Mouse (Mus musculus) CH12.LX (cell line): ENCODE measurements around the gene Ano10.

ENCODE experiments used
- BHLHE40 ChIP-seq: IDR thresholded peaks from 2 replicates; pipeline ENCODE4 v1.6.1; 2011; ENCODE audit warnings: mild to moderate bottlenecking, low read depth, low read length, improper control_type of control experiment
- CTCF ChIP-seq, 2 experiments: IDR thresholded peaks in 1 of 2; conservative IDR thresholded peaks in 1 of 2; 2 replicates each; pipeline ENCODE4 v1.5.1; 2011 to 2012; ENCODE audit warnings: low read depth in 2 of 2, low read length in 2 of 2, improper control_type of control experiment in 1 of 2, inconsistent platforms in 1 of 2, mild to moderate bottlenecking in 1 of 2, moderate library complexity in 1 of 2
- EP300 ChIP-seq: IDR thresholded peaks from 2 replicates; pipeline ENCODE4 v1.6.1; 2011; ENCODE audit warnings: low read length, improper control_type of control experiment
- JUN ChIP-seq: IDR thresholded peaks from 2 replicates; pipeline ENCODE4 v1.6.1; 2011; ENCODE audit warnings: low read depth, mild to moderate bottlenecking, low read length, improper control_type of control experiment, moderate library complexity; ENCODE audit not compliant: insufficient read depth
- KAT2A ChIP-seq: IDR thresholded peaks from 2 replicates; pipeline ENCODE4 v1.6.1; 2012; ENCODE audit warnings: low read length, improper control_type of control experiment, inconsistent platforms; ENCODE audit not compliant: insufficient replicate concordance
- MAFK ChIP-seq: IDR thresholded peaks from 2 replicates; pipeline ENCODE4 v1.6.1; 2011; ENCODE audit warnings: low read length, improper control_type of control experiment; ENCODE audit not compliant: insufficient replicate concordance
- MAX ChIP-seq: IDR thresholded peaks from 2 replicates; pipeline ENCODE4 v1.6.1; 2011; ENCODE audit warnings: low read length, improper control_type of control experiment
- MEF2A ChIP-seq: IDR thresholded peaks from 2 replicates; pipeline ENCODE4 v1.6.1; 2014; ENCODE audit warnings: low read depth, mild to moderate bottlenecking, inconsistent platforms, low read length, improper control_type of control experiment, borderline replicate concordance
- POLR2A ChIP-seq: IDR thresholded peaks from 2 replicates; pipeline ENCODE4 v1.6.1; 2011; ENCODE audit warnings: low read depth, mild to moderate bottlenecking, improper control_type of control experiment, low read length
- TCF12 ChIP-seq: IDR thresholded peaks from 2 replicates; pipeline ENCODE4 v1.6.1; 2014; ENCODE audit warnings: low read depth, mild to moderate bottlenecking, inconsistent platforms, low read length, improper control_type of control experiment
- UBTF ChIP-seq: IDR thresholded peaks from 2 replicates; pipeline ENCODE4 v1.6.1; 2012; ENCODE audit warnings: low read depth, mild to moderate bottlenecking, inconsistent platforms, low read length, improper control_type of control experiment, moderate library complexity
- USF2 ChIP-seq: conservative IDR thresholded peaks from 2 replicates; pipeline ENCODE4 v1.6.1; 2011; ENCODE audit warnings: low read depth, low read length, improper control_type of control experiment
- ZKSCAN1 ChIP-seq: IDR thresholded peaks from 2 replicates; pipeline ENCODE4 v1.6.1; 2012; ENCODE audit warnings: low read depth, inconsistent platforms, low read length, improper control_type of control experiment, borderline replicate concordance
- ZNF384 ChIP-seq: IDR thresholded peaks from 2 replicates; pipeline ENCODE4 v1.6.1; 2012; ENCODE audit warnings: low read depth, low read length, improper control_type of control experiment, inconsistent platforms

- TF ChIP-seq EP300: no peak
- TF ChIP-seq MAX: no peak
- TF ChIP-seq CTCF (conservative IDR thresholded peaks at IDR 0.05 in 1 of 2, IDR thresholded peaks at IDR 0.05 in 1 of 2; ENCODE audit: low read depth in 2 of 2, low read length in 2 of 2): no peak
- no peak for TF ChIP-seq JUN
- TF ChIP-seq KAT2A: no peak
- TF ChIP-seq POLR2A: no peak
- no peak for TF ChIP-seq TCF12
- no peak for TF ChIP-seq UBTF
- TF ChIP-seq MAFK: no peak
- TF ChIP-seq MEF2A: no peak
- TF ChIP-seq ZNF384: no peak
- TF ChIP-seq BHLHE40: no peak
- no peak for TF ChIP-seq ZKSCAN1
- no peak for TF ChIP-seq USF2
These were observed 11.1 kb upstream of the Ano10 start for GRCm38 (mm10) chr9:122305302-122305701.
